Mouse (Mus musculus): ENCODE results near the gene Prex1. TPM values are rescaled to one million over a fixed set of nuclear protein-coding genes. Genes with fewer than 3 reads are reported as not detected.

Prex1 gene
- total and polyA plus RNA-seq, 3 experiments, result 3.8 to 21.6 (median 5.9) TPM

DNA sequence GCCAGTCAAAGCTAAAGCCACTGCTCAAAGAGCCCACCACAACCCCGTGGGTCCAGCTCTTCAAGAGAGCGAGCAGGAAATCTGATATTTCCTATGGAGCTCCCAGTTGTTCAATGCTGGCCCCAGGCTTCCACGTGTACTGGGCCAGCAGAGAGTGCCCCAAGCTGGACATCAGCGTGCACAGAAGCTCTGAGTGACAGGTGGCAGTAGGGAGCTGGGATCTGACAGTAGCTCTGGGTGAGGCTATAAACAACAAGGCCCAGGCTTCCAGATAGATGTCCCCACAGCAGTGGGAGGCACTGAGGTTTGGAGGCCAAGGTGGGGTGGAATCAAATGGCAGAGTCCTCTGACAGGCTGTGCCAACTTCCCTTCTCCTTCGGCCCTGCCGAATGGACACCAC is 107.6 kb downstream of the Prex1 start:
- H3K4me3 ChIP-seq (ENCODE audit: low read depth, low read length), result no peak overlapping the region
- no peaks in the 10 kb centered on the region for H3K27me3 ChIP-seq (ENCODE audit: insufficient read depth, low read length)
- no peaks in the 10 kb centered on the region for H3K4me1 ChIP-seq (ENCODE audit: insufficient read depth, low read depth, low read length)
- TF ChIP-seq POLR2AphosphoS5 (IDR thresholded peaks at IDR 0.05; ENCODE audit: insufficient replicate concordance, low read depth, low read length) (no peak), CTCF (IDR thresholded peaks at IDR 0.05; ENCODE audit: low read depth, low read length) (no peak), GATA2 (IDR thresholded peaks at IDR 0.05; ENCODE audit: borderline replicate concordance, low read depth, low read length) (no peak), TAL1 (conservative IDR thresholded peaks at IDR 0.05; ENCODE audit: low read depth, low read length) (no peak), GATA1 (IDR thresholded peaks at IDR 0.05; ENCODE audit: borderline replicate concordance, low read length) (no peak)
- no peaks in the 10 kb centered on the region for H3K36me3 ChIP-seq (replicated peaks)
- DNase-seq (ENCODE audit: low spot score), result no peak
- peaks cover 38% of the 10 kb centered on the region for H3K9me3 ChIP-seq (replicated peaks)
- ATAC-seq (ENCODE audit: extremely low read depth, insufficient number of reproducible peaks, low FRiP score, poor library complexity, severe bottlenecking), result no peak

DNA sequence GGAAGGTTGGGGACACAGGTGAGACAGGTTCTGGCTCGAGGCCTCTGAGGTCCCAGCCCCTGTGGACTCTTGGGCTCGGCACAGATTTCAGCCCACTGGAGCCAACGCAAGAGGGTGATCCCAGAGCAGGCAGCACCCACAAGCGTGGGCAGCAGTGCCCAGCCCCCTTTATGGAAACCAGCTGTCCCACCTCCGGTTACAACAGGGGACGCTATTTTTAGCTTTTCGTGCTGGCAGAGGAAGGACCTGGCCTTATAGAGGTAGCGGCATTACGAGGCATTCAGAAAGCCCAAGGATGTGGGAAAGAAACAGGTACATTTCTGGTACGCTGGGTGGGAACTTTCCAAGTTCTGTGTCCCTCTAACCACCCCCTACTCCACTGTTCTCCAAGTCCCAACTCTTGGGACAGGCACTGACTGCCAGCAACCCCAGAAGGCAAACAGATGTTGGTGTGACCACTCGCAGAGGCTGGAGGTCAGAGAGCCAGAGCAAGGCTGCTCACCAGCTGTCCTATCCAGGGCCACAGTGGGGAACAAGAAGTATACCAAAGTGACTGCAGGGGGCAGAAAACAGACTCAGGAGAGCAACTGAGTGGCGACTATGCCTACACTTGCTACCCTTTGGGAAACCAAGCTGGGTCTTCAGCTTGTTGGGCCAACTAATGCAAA is 108.3 kb downstream of the Prex1 start:
- no peak for ATAC-seq (ENCODE audit: extremely low read depth, insufficient number of reproducible peaks, low FRiP score, poor library complexity, severe bottlenecking)
- Histone ChIP-seq H3K27me3 (ENCODE audit: insufficient read depth, low read length) (no peaks in the 10 kb centered on the region), H3K9me3 (replicated peaks) (peaks cover 38% of the 10 kb centered on the region), H3K36me3 (replicated peaks) (no peaks in the 10 kb centered on the region), H3K4me3 (ENCODE audit: low read depth, low read length) (no peak overlapping the region), H3K4me1 (ENCODE audit: insufficient read depth, low read depth, low read length) (no peaks in the 10 kb centered on the region)
- no peak for DNase-seq (ENCODE audit: low spot score)
- TF ChIP-seq TAL1 (conservative IDR thresholded peaks at IDR 0.05; ENCODE audit: low read depth, low read length) (no peak), POLR2AphosphoS5 (IDR thresholded peaks at IDR 0.05; ENCODE audit: insufficient replicate concordance, low read depth, low read length) (no peak), GATA2 (IDR thresholded peaks at IDR 0.05; ENCODE audit: borderline replicate concordance, low read depth, low read length) (no peak), CTCF (IDR thresholded peaks at IDR 0.05; ENCODE audit: low read depth, low read length) (no peak), GATA1 (IDR thresholded peaks at IDR 0.05; ENCODE audit: borderline replicate concordance, low read length) (no peak)

DNA sequence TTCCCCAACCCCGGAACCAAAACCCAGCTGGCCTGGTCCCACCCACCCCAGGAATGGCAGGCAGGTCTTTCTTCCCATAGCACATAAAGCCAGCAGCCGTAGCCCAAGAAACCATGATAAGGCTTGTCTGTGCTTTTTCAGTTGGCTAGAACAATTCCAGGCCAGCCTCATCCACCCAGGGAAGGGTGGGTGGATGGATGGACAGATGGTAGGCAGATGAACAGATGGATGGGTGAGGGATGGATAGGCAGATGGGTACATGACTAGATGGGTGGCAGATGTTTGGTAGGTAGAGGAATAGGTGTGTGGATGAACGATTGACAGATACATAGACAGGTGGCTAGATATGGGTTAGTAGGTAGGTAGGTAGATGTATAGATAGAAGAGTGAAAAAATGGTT is 110.7 kb downstream of the Prex1 start:
- H3K9me3 ChIP-seq (replicated peaks), result peaks cover 36% of the 10 kb centered on the region
- no peaks in the 10 kb centered on the region for H3K36me3 ChIP-seq (replicated peaks)
- no peak for DNase-seq (ENCODE audit: low spot score)
- H3K27me3 ChIP-seq (ENCODE audit: insufficient read depth, low read length), result no peaks in the 10 kb centered on the region; the same call in 1 of the 2 replicates
- H3K4me1 ChIP-seq (ENCODE audit: insufficient read depth, low read depth, low read length), result no peaks in the 10 kb centered on the region
- H3K4me3 ChIP-seq (ENCODE audit: low read depth, low read length), result no peak overlapping the region
- no peak for ATAC-seq (ENCODE audit: extremely low read depth, insufficient number of reproducible peaks, low FRiP score, poor library complexity, severe bottlenecking)
- TF ChIP-seq CTCF (IDR thresholded peaks at IDR 0.05; ENCODE audit: low read depth, low read length), result no peak
- no peak for TF ChIP-seq GATA2 (IDR thresholded peaks at IDR 0.05; ENCODE audit: borderline replicate concordance, low read depth, low read length)
- TF ChIP-seq GATA1 (IDR thresholded peaks at IDR 0.05; ENCODE audit: borderline replicate concordance, low read length), result no peak
- TF ChIP-seq POLR2AphosphoS5 (IDR thresholded peaks at IDR 0.05; ENCODE audit: insufficient replicate concordance, low read depth, low read length), result no peak
- no peak for TF ChIP-seq TAL1 (conservative IDR thresholded peaks at IDR 0.05; ENCODE audit: low read depth, low read length)

DNA sequence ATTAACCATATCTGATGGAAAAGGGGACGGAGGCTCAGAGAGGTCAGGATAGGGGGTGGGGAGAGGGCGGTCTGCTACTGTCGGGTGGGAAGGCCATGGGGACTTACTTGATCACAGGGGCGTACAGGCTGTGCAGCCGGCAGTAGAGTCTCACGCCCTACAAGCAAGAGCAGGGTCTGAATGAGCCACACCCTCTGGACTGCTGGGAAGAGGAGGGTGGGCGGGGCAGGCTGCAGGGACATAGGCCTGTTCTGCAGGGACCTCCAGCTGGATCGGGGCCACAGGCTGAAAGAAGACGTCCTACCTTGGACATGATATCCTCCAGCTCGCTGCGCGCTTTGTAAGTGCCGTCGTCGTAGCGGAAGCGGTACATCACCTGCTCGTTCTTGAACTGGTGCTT is 112.2 kb downstream of the Prex1 start:
- TF ChIP-seq CTCF (IDR thresholded peaks at IDR 0.05; ENCODE audit: low read depth, low read length) (no peak), GATA1 (IDR thresholded peaks at IDR 0.05; ENCODE audit: borderline replicate concordance, low read length) (no peak), TAL1 (conservative IDR thresholded peaks at IDR 0.05; ENCODE audit: low read depth, low read length) (no peak), GATA2 (IDR thresholded peaks at IDR 0.05; ENCODE audit: borderline replicate concordance, low read depth, low read length) (no peak), POLR2AphosphoS5 (IDR thresholded peaks at IDR 0.05; ENCODE audit: insufficient replicate concordance, low read depth, low read length) (no peak)
- no peaks in the 10 kb centered on the region; the same call in 1 of the 2 replicates for H3K27me3 ChIP-seq (ENCODE audit: insufficient read depth, low read length)
- H3K4me1 ChIP-seq (ENCODE audit: insufficient read depth, low read depth, low read length), result no peaks in the 10 kb centered on the region
- H3K4me3 ChIP-seq (ENCODE audit: low read depth, low read length), result no peak overlapping the region
- ATAC-seq (ENCODE audit: extremely low read depth, insufficient number of reproducible peaks, low FRiP score, poor library complexity, severe bottlenecking) (no peak), DNase-seq (ENCODE audit: low spot score) (no peak)
- peaks cover 27% of the 10 kb centered on the region for H3K9me3 ChIP-seq (replicated peaks)
- no peaks in the 10 kb centered on the region for H3K36me3 ChIP-seq (replicated peaks)

DNA sequence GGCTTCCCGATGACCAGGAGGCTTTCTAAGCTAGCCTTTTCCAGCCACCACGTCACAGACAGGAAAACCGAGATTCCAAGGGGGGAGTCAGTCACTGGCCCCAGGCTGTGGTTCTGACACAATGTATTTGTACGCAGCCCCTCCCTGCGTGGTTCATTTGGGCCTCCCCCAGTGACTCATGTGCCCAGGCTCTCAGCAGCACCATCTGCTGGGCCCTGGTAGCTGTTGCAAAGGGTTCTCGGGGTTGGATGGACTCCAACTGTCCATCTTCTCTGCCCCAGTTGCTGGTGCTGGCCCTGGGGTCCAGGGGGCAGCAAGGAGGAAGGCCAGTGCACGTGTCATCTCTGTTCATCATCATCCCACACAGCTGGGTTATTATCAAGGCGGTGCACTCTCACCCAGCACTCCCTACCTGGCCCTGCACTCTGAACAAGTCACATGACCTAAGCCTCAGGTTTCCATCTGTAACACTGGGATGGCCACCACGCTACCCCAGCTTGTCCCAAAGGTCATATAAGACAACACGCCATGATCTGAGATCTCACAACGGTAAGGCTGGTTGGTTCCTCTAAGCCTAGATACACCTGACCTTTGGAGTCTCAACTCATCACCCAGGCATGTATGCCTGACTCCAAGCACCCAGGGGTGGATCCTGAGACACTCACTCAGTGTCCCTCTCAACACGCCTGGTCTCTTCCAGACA is 115.0 kb downstream of the Prex1 start:
- no peak for DNase-seq (ENCODE audit: low spot score)
- ATAC-seq (ENCODE audit: extremely low read depth, insufficient number of reproducible peaks, low FRiP score, poor library complexity, severe bottlenecking), result no peak
- no peak for TF ChIP-seq CTCF (IDR thresholded peaks at IDR 0.05; ENCODE audit: low read depth, low read length)
- TF ChIP-seq TAL1 (conservative IDR thresholded peaks at IDR 0.05; ENCODE audit: low read depth, low read length), result no peak
- no peak for TF ChIP-seq GATA2 (IDR thresholded peaks at IDR 0.05; ENCODE audit: borderline replicate concordance, low read depth, low read length)
- no peak for TF ChIP-seq GATA1 (IDR thresholded peaks at IDR 0.05; ENCODE audit: borderline replicate concordance, low read length)
- Histone ChIP-seq H3K4me3 (ENCODE audit: low read depth, low read length) (no peak overlapping the region), H3K4me1 (ENCODE audit: insufficient read depth, low read depth, low read length) (no peaks in the 10 kb centered on the region), H3K36me3 (replicated peaks) (no peaks in the 10 kb centered on the region), H3K9me3 (replicated peaks) (peaks cover 17% of the 10 kb centered on the region), H3K27me3 (ENCODE audit: insufficient read depth, low read length) (peaks cover 4% of the 10 kb centered on the region; the same call in 1 of the 2 replicates)

DNA sequence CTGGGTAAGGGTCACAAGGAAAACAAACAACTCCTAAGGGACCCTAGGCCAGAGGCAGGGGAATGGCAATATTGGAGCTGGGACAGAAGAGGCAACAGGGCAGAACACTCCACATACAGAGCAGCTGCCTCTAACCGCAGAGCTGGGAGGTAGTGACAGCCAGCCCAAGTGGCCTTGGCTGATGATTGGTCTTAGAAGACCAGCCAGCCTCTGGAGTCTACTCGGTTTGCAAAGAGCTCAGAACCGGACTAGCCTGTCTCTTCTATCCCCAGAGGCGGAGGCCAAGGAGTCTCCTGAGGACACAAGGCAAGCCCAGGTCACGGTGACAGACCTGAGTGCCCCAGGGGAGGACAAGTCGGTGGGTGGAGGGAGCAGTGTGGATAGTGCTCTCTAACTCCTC is 115.9 kb downstream of the Prex1 start:
- ATAC-seq (ENCODE audit: extremely low read depth, insufficient number of reproducible peaks, low FRiP score, poor library complexity, severe bottlenecking), result no peak
- no peaks in the 10 kb centered on the region for H3K36me3 ChIP-seq (replicated peaks)
- H3K4me3 ChIP-seq (ENCODE audit: low read depth, low read length), result no peak overlapping the region
- DNase-seq (ENCODE audit: low spot score), result no peak
- peaks cover 12% of the 10 kb centered on the region for H3K9me3 ChIP-seq (replicated peaks)
- TF ChIP-seq TAL1 (conservative IDR thresholded peaks at IDR 0.05; ENCODE audit: low read depth, low read length), result no peak
- H3K4me1 ChIP-seq (ENCODE audit: insufficient read depth, low read depth, low read length), result no peaks in the 10 kb centered on the region
- peaks cover 4% of the 10 kb centered on the region; the same call in 1 of the 2 replicates for H3K27me3 ChIP-seq (ENCODE audit: insufficient read depth, low read length)
